Mouse (Mus musculus) bone marrow, adult 2 months (tissue): Measurements from ENCODE around the gene Zbtb18. TPM values are rescaled to one million over a fixed set of nuclear protein-coding genes. Genes with fewer than 3 reads are reported as not detected.
A peak's percentile ranks its signal among the peaks of the same experiment; 100 is the strongest.

Experiments
- H3K27ac ChIP-seq: fragments of 200-500 bp; 2 replicates; pipeline ENCODE4 v1.5.1; 2012; ENCODE audit warnings: low read depth, mild to moderate bottlenecking, control low read depth, inconsistent platforms, low read length; ENCODE audit not compliant: control insufficient read depth, poor library complexity, insufficient read depth
- H3K4me1 ChIP-seq: fragments of 200-500 bp; 2 replicates; pipeline ENCODE4 v1.6.1; 2011; ENCODE audit warnings: low read length; ENCODE audit not compliant: control insufficient read depth, insufficient read depth
- H3K4me3 ChIP-seq: fragments of 200-500 bp; replicated peaks from 2 replicates; pipeline ENCODE3; 2011; ENCODE audit warnings: mild to moderate bottlenecking, low read depth, low read length, control low read depth; ENCODE audit not compliant: control insufficient read depth
- CTCF ChIP-seq: fragments of 200-500 bp; IDR thresholded peaks from 2 replicates; pipeline ENCODE4 v1.5.1; 2011; ENCODE audit warnings: low read length, control low read depth; ENCODE audit not compliant: control insufficient read depth, insufficient read depth
- POLR2A ChIP-seq: fragments of 200-500 bp; IDR thresholded peaks from 2 replicates; pipeline ENCODE4 v1.6.1; 2011; ENCODE audit warnings: low read depth, mild to moderate bottlenecking, control low read depth, low read length, borderline replicate concordance; ENCODE audit not compliant: control insufficient read depth
- WGBS: fragments of 180-500 bp; shearing (Covaris S2); methylation state at CpG from one replicate; pipeline ENCODE4 v1.1.7; 2018; 5-methylcytosine and 5-hydroxymethylcytosine counted together
- polyA plus RNA-seq: library from polyadenylated mRNA; stranded (reverse); fragments of >200 nt; gene quantifications from 2 replicates; pipeline ENCODE4 v1.2.4, GENCODE M21; 2011; ENCODE audit warnings: low replicate concordance; ENCODE audit not compliant: missing spikeins, insufficient read depth, insufficient read length

Zbtb18 gene
- polyA plus RNA-seq, 1 experiment = 14.3 TPM

GRCm38 (mm10) chr1:177458456-177459389 is 16.6 kb downstream of the Zbtb18 start:
- WGBS = 89% methylated on average over 18 of the region's 18 CpGs

GRCm38 (mm10) chr1:177459536-177459935 is 17.4 kb downstream of the Zbtb18 start:
- 29% methylated on average over 2 of the region's 2 CpGs for WGBS
- Histone ChIP-seq H3K4me3 (no peak overlapping the region), H3K4me1 (no peaks in the 10 kb centered on the region; the same call in 1 of the 2 replicates), H3K27ac (no peak overlapping the region)
- TF ChIP-seq POLR2A = no peak
- TF ChIP-seq CTCF = no peak

More at GRCm38 (mm10) chr1:177458456-177459389, 16.6 kb downstream of the Zbtb18 start:
- Histone ChIP-seq H3K27ac (no peak overlapping the region), H3K4me3 (no peak overlapping the region), H3K4me1 (no peaks in the 10 kb centered on the region; the same call in 1 of the 2 replicates)
- TF ChIP-seq POLR2A (no peak), CTCF (no peak)

DNA sequence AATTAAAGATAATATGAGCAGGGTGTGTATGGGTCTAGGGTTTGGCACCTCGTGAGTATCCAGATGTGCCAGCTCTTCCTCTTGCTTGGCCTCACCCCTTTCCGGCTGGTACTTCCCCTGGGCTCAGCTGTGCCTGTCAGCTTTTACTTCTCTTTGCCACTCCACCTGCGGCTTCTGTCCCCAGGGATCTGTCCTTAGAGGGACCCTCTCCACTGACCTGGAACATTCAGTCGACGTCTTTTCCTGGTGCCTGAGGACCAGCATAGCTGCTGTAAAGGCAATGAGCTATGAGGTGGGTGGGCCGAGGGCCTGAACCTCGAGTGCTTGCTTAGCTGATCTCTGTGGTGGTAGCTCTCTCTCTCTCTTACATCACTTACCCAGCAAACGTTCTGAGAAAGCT is 25.0 kb downstream of the Zbtb18 start:
- WGBS = 4% methylated on average over 8 of the region's 8 CpGs
- TF ChIP-seq CTCF = no peak
- TF ChIP-seq POLR2A = no peak
- H3K27ac ChIP-seq = peak overlapping the region; percentile 58
- H3K4me1 ChIP-seq = peaks cover 13% of the 10 kb centered on the region
- peak overlapping the region; percentile 56 for H3K4me3 ChIP-seq

GRCm38 (mm10) chr1:177468436-177468835 is 26.3 kb downstream of the Zbtb18 start:
- WGBS = 80% methylated on average over 5 of the region's 5 CpGs

GRCm38 (mm10) chr1:177470091-177470490 is 27.9 kb downstream of the Zbtb18 start:
- H3K4me1 ChIP-seq = peaks cover 15% of the 10 kb centered on the region
- 48% methylated on average over 4 of the region's 4 CpGs for WGBS
- no peak overlapping the region for H3K27ac ChIP-seq
- TF ChIP-seq POLR2A = no peak
- TF ChIP-seq CTCF = no peak
- H3K4me3 ChIP-seq = no peak overlapping the region

More at GRCm38 (mm10) chr1:177468436-177468835, 26.3 kb downstream of the Zbtb18 start:
- TF ChIP-seq POLR2A (no peak), CTCF (no peak)
- no peak overlapping the region for H3K4me3 ChIP-seq
- no peak overlapping the region for H3K27ac ChIP-seq
- H3K4me1 ChIP-seq = peaks cover 15% of the 10 kb centered on the region

- no peak overlapping the region for H3K27ac ChIP-seq
- H3K4me3 ChIP-seq = no peak overlapping the region
- WGBS = 7% methylated on average over 2 of the region's 2 CpGs
- TF ChIP-seq CTCF = no peak
- H3K4me1 ChIP-seq = peaks cover 15% of the 10 kb centered on the region
Measured at GRCm38 (mm10) chr1:177470951-177471350, 28.8 kb downstream of the Zbtb18 start.

DNA sequence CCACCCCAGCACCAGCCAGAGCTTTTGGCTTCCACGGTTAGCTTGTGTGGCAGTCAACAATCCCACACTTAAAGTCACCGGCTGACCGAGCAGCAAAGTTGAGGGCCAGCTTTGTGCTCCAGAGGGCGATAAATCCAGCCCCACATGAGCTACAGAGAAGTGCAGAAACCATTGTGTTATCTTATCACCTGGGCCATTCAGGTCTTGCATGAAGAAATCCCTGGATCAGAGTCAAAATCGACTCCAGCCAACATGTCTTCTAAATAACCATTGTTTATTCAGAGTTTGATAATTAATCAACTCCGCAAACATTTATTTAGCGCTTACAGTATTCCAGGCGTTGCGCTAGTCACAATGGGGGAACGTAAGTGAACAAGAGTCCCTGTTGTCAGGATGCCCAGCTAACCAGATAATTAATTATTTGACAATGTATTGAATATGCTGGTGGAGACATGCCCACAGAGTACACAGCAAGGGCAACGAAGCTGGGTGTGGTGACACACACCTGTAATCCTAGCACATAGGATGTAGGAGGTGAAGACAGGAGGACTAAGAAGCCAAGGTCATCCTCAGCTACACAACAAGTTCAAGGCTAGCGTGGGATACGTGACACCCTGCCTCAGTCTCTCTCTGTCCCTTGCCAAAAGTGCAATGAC is 33.5 kb downstream of the Zbtb18 start:
- Histone ChIP-seq H3K4me3 (no peak overlapping the region), H3K4me1 (peaks cover 3% of the 10 kb centered on the region), H3K27ac (no peak overlapping the region)
- TF ChIP-seq CTCF = no peak
- TF ChIP-seq POLR2A = no peak
- 90% methylated on average over 13 of the region's 13 CpGs for WGBS

- TF ChIP-seq CTCF (no peak), POLR2A (no peak)
- 2% methylated on average over 2 of the region's 2 CpGs for WGBS
- H3K4me3 ChIP-seq = no peak overlapping the region
- H3K27ac ChIP-seq = no peak overlapping the region
- peaks cover 3% of the 10 kb centered on the region for H3K4me1 ChIP-seq
Measured at GRCm38 (mm10) chr1:177478578-177478977, 36.4 kb downstream of the Zbtb18 start.

GRCm38 (mm10) chr1:177479356-177480004 is 37.3 kb downstream of the Zbtb18 start:
- no peak overlapping the region for H3K4me3 ChIP-seq
- TF ChIP-seq POLR2A (no peak), CTCF (no peak)
- H3K4me1 ChIP-seq = peaks cover 4% of the 10 kb centered on the region
- no peak overlapping the region for H3K27ac ChIP-seq
- 83% methylated on average over 10 of the region's 10 CpGs for WGBS
